9 mouse cellular contexts compared by ENCODE assay signal in the genomic region with DNA sequence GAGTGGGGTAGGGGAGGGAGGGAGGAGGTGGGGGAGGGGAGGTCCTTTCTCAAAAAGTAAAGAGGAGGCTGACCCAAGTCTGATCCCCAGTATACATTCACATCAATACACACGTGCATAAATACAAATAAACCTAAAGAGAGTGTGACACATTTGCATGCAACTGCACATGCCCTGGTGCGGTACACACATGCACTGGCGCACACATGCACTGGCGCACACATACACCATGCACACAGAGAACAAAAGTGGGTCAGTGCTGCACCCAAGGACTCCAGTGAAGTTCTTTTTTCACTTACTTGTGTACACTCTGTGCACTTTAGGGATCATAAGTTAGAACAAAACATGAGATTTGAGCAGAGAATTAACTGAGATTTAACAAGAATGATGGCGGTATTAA. TPM values are rescaled to one million over a fixed set of nuclear protein-coding genes. Genes with fewer than 3 reads are reported as not detected.
DNase-seq lines count a peak whose midpoint lies in the region; ATAC-seq lines count a peak whose summit lies in the region.
"Had no signal": no experiment of that assay in that cellular context is flagged by ENCODE, and none has a peak within 500 bp of the region (broad histone marks: within the 10 kb centered on the region; RNA-seq: fewer than 3 reads in every experiment).

No protein-coding gene starts in this region.

- peaks cover 77% of the 10 kb centered on the region for H3K4me1 ChIP-seq in heart, embryonic 16.5 days (ENCODE audit: control insufficient read depth, insufficient read depth, low read length)
- peaks cover 22% of the 10 kb centered on the region for H3K4me1 ChIP-seq in midbrain, embryonic 11.5 days (ENCODE audit: control insufficient read depth, insufficient read depth, low read length)
- peaks cover 30% of the 10 kb centered on the region for H3K4me1 ChIP-seq in midbrain, embryonic 14.5 days (ENCODE audit: control insufficient read depth, insufficient read depth, low read length)
- peaks cover 59% of the 10 kb centered on the region for H3K4me1 ChIP-seq in hindbrain, embryonic 15.5 days (replicated peaks)
- peaks cover 68% of the 10 kb centered on the region for H3K4me1 ChIP-seq in neural tube, embryonic 13.5 days (replicated peaks)

- no peak overlapping the region for H3K4me3 ChIP-seq in heart, embryonic 16.5 days (ENCODE audit: low read length)
- H3K4me3 ChIP-seq in midbrain, embryonic 11.5 days (ENCODE audit: low read depth, low read length), result no peak overlapping the region
- no peak overlapping the region for H3K4me3 ChIP-seq in midbrain, embryonic 14.5 days (replicated peaks; ENCODE audit: low read depth, low read length)
- no peak overlapping the region for H3K4me3 ChIP-seq in hindbrain, embryonic 15.5 days
- H3K4me3 ChIP-seq in neural tube, embryonic 13.5 days, result no peak overlapping the region
- H3K4me3 ChIP-seq: forebrain, embryonic 10.5 days had no signal

- no peaks in the 10 kb centered on the region for H3K27me3 ChIP-seq in heart, embryonic 16.5 days (ENCODE audit: control insufficient read depth, insufficient read depth, low read length)
- H3K27me3 ChIP-seq in midbrain, embryonic 11.5 days (ENCODE audit: control insufficient read depth, insufficient read depth, low read length), result no peaks in the 10 kb centered on the region
- H3K27me3 ChIP-seq in midbrain, embryonic 14.5 days (ENCODE audit: control insufficient read depth, insufficient read depth, low read length), result no peaks in the 10 kb centered on the region
- H3K27me3 ChIP-seq in hindbrain, embryonic 15.5 days, result no peaks in the 10 kb centered on the region
- H3K27me3 ChIP-seq in neural tube, embryonic 13.5 days, result no peaks in the 10 kb centered on the region

- intact Hi-C loops in left cerebral cortex, postnatal 4 days (cut with DNase I), result no loop called here

- ATAC-seq in heart, embryonic 16.5 days (replicated peaks; ENCODE audit: extremely low read depth, insufficient read depth, low FRiP score), result no peak
- ATAC-seq in midbrain, embryonic 11.5 days (ENCODE audit: low FRiP score), result peak; percentile 59; the same call in 1 of the 2 replicates
- no peak for ATAC-seq in midbrain, embryonic 14.5 days (ENCODE audit: low FRiP score, low TSS enrichment)
- 0 out of 2 replicates have a peak, but pooled peaks have one; percentile 1 for ATAC-seq in hindbrain, embryonic 15.5 days (ENCODE audit: low FRiP score, low read depth)
- no peak for ATAC-seq in neural tube, embryonic 13.5 days (ENCODE audit: low read depth)

- no peaks in the 10 kb centered on the region for H3K36me3 ChIP-seq in heart, embryonic 16.5 days (ENCODE audit: control insufficient read depth, insufficient read depth)
- no peaks in the 10 kb centered on the region for H3K36me3 ChIP-seq in midbrain, embryonic 11.5 days (ENCODE audit: control insufficient read depth, insufficient read depth, low read length)
- no peaks in the 10 kb centered on the region for H3K36me3 ChIP-seq in midbrain, embryonic 14.5 days (ENCODE audit: control insufficient read depth, insufficient read depth, low read length)
- H3K36me3 ChIP-seq in hindbrain, embryonic 15.5 days, result no peaks in the 10 kb centered on the region
- H3K36me3 ChIP-seq in neural tube, embryonic 13.5 days, result no peaks in the 10 kb centered on the region
- H3K36me3 ChIP-seq: forebrain, embryonic 10.5 days had no signal

- peak overlapping the region; percentile 76 for H3K27ac ChIP-seq in heart, embryonic 16.5 days (ENCODE audit: low read length)
- no peak overlapping the region for H3K27ac ChIP-seq in midbrain, embryonic 11.5 days (ENCODE audit: low read depth, low read length)
- H3K27ac ChIP-seq in midbrain, embryonic 14.5 days (replicated peaks; ENCODE audit: low read depth, low read length), result no peak overlapping the region
- peak overlapping the region; percentile 42 for H3K27ac ChIP-seq in hindbrain, embryonic 15.5 days (replicated peaks)
- H3K27ac ChIP-seq in neural tube, embryonic 13.5 days (replicated peaks), result peak overlapping the region; percentile 52
- H3K27ac ChIP-seq: forebrain, embryonic 10.5 days had no signal

- peak overlapping the region; percentile 32 for H3K4me2 ChIP-seq in heart, embryonic 16.5 days (ENCODE audit: low read depth, low read length)
- H3K4me2 ChIP-seq in midbrain, embryonic 11.5 days, result no peak overlapping the region
- H3K4me2 ChIP-seq in midbrain, embryonic 14.5 days (ENCODE audit: low read length), result no peak overlapping the region
- no peak overlapping the region for H3K4me2 ChIP-seq in hindbrain, embryonic 15.5 days
- 0 out of 2 replicates have a peak overlapping the region, but pooled peaks have one; percentile 9 for H3K4me2 ChIP-seq in neural tube, embryonic 13.5 days

- DNase-seq in heart, adult 9 months (ENCODE audit: low spot score in 2 of 2), result no peak
- DNase-seq in midbrain, embryonic 11.5 days (ENCODE audit: low spot score, missing footprints), result no peak
- no peak for DNase-seq in midbrain, embryonic 14.5 days
- DNase-seq in spleen, adult 18-20 months, result no peak
- DNase-seq in left cerebral cortex, postnatal 4 days, result no peak

- 64% methylated on average over 5 of the region's 5 CpGs for WGBS in heart, embryonic 16.5 days
- WGBS in midbrain, embryonic 11.5 days, result 78% methylated on average over 5 of the region's 5 CpGs
- WGBS in midbrain, embryonic 14.5 days, result 78% methylated on average over 5 of the region's 5 CpGs
- WGBS in hindbrain, embryonic 15.5 days, result 75% methylated on average over 5 of the region's 5 CpGs
- WGBS in neural tube, embryonic 13.5 days, result 72% methylated on average over 5 of the region's 5 CpGs

- no peak overlapping the region for H3K9ac ChIP-seq in heart, embryonic 16.5 days (ENCODE audit: low read length)
- no peak overlapping the region for H3K9ac ChIP-seq in midbrain, embryonic 11.5 days (ENCODE audit: low read length)
- no peak overlapping the region for H3K9ac ChIP-seq in midbrain, embryonic 14.5 days (replicated peaks; ENCODE audit: low read length)
- H3K9ac ChIP-seq in hindbrain, embryonic 15.5 days, result no peak overlapping the region
- no peak overlapping the region for H3K9ac ChIP-seq in neural tube, embryonic 13.5 days

- no peaks in the 10 kb centered on the region for H3K9me3 ChIP-seq in heart, embryonic 16.5 days (replicated peaks; ENCODE audit: control insufficient read depth, low read length)
- no peaks in the 10 kb centered on the region for H3K9me3 ChIP-seq in midbrain, embryonic 11.5 days (ENCODE audit: control insufficient read depth, low read length)
- H3K9me3 ChIP-seq in midbrain, embryonic 14.5 days (ENCODE audit: control insufficient read depth, low read length), result no peaks in the 10 kb centered on the region
- no peaks in the 10 kb centered on the region for H3K9me3 ChIP-seq in hindbrain, embryonic 15.5 days
- no peaks in the 10 kb centered on the region for H3K9me3 ChIP-seq in neural tube, embryonic 13.5 days
- H3K9me3 ChIP-seq: forebrain, embryonic 10.5 days had no signal

RNA-seq across cellular contexts. Expression of gene Dyrk1a, which starts 31.3 kb away (rescaled TPM):
- 7.8 and 8.1 TPM in 2 replicates for polyA plus RNA-seq in heart, embryonic 16.5 days (2015; fragmentation: Nextera tagmentation; extraction: Ambion mirVana)
- polyA plus RNA-seq in midbrain, embryonic 11.5 days (2014; fragmentation: Nextera tagmentation; extraction: Ambion mirVana), result 11.3 and 13.0 TPM in 2 replicates
- 16.8 and 20.8 TPM in 2 replicates for polyA plus RNA-seq in midbrain, embryonic 14.5 days (2014; fragmentation: Nextera tagmentation; extraction: Ambion mirVana)
- 10.5 and 10.7 TPM in 2 replicates for polyA plus RNA-seq in hindbrain, embryonic 15.5 days (2015; fragmentation: Nextera tagmentation; extraction: Ambion mirVana)
- polyA plus RNA-seq in neural tube, embryonic 13.5 days (2015; fragmentation: Nextera tagmentation; extraction: Ambion mirVana), result 9.5 and 10.3 TPM in 2 replicates
- total RNA-seq in left cerebral cortex, postnatal 4 days (2021), result 100 to 1,000 TPM; 121 to 124 TPM

Comparison
In these comparisons a context has a peak if more than half of its experiments do, and no peak if none do; other contexts are left out.
1. ATAC-seq: peak in midbrain, embryonic 11.5 days (single experiment) and hindbrain, embryonic 15.5 days (single experiment); none in heart, embryonic 16.5 days (single experiment), midbrain, embryonic 14.5 days (single experiment) and neural tube, embryonic 13.5 days (single experiment).
2. H3K27ac ChIP-seq: peak in heart, embryonic 16.5 days (single experiment), hindbrain, embryonic 15.5 days (single experiment) and neural tube, embryonic 13.5 days (single experiment); none in midbrain, embryonic 11.5 days (single experiment) and midbrain, embryonic 14.5 days (single experiment).
3. H3K4me2 ChIP-seq: peak in heart, embryonic 16.5 days (single experiment) and neural tube, embryonic 13.5 days (single experiment); none in midbrain, embryonic 11.5 days (single experiment), midbrain, embryonic 14.5 days (single experiment) and hindbrain, embryonic 15.5 days (single experiment).